Mouse (Mus musculus): ENCODE results near the gene Grik5.

The Grik5 gene

DNA sequence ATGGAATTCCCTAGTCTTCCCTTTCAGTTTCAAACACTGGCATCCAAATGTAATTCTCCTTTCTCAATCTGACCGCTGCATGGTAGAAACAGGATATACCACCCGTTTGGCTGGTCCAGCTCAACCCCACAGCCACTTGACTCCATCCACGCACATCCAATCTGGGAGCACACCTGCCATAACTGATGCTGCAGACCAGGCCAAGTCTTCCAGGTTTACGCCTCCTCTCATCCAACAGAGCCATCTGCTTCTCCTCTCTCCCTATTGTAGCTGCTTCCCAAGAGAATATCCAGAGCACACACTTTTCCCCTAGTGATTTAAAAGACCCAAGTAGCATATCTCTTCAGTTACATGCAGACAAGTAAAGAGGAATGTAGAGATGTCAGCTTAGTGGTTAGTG lies 37.4 kb downstream of the Grik5 start:
- no peak for DNase-seq (ENCODE audit: low read depth in 1 of 2, low spot score in 2 of 2)

DNA sequence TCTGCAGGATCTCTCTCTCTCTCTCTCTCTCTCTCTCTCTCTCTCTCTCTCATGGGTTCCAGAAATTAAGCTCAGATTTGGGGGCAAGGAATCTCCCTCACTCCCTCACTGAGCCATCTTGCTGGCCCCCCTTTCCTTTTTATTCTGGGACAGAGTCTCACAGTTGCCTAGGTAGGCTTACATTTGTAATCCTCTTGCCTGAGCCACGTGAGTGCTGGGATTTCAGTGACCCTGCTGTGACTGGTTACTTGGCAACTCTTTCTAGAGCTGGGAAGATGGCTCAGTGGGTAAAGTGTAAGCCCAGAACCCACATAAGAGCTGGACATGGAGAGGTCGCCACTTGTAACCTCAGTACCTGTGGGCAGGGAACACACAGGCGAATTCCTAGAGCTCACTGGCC lies 40.6 kb downstream of the Grik5 start:
- no peak for DNase-seq (ENCODE audit: low read depth in 1 of 2, low spot score in 2 of 2)

DNA sequence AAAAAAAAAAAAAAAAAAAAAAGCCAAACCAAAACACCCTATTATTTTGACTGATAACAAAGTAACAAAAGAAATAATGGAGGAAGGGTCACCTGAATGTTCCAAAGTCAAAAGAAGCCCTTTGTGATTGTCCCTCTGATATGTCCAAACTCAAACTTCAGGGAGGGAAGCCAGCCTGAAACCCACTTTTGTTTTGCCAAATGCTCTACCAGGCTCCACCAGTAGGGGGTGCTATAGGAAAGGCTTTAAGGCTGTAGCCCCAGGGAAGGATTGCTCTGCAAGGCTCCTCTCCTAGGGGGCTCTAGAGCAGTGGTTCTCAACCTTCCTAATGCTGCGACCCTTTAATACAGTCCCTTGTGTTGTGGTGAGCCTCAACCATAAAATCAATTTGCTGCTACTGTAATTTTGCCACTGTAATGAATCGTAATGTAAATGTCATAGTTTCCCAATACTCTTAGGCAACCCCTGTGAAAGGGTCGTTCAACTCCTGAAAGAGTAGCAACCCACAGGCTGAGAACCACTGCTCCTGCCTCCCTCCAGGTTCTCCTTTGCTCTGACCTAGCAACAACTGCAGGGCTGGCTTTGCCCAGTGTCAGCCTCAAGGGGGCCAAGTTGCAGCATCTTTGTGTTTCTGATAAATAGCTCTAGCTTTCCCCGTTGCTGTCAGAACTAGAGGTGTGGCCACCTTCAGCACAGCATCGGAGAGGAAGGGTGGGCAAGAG lies 42.0 kb downstream of the Grik5 start:
- DNase-seq (ENCODE audit: low read depth in 1 of 2, low spot score in 2 of 2): peak in 1 of 2 experiments; percentile 46

DNA sequence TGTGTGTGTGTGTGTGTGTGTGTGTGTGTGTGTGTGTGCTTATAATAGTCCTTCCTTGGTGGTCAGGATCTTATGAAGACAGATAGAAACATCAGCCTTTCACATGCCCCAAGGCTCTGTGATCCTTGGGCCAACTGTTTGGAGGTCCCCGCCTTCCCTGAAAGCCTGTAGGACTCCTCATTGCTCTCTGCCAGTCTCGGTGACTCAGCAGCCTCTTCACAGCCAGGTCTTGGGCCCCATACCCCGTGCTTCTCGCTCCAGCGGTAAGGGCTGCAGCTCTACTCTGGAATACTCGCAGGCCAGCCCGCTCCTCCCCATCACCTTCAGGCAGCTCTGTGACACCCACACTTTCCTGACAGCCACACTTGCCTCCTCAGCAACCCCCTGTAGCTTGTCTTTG lies 45.7 kb downstream of the Grik5 start:
- DNase-seq (ENCODE audit: low read depth in 1 of 2, low spot score in 2 of 2): no peak

DNA sequence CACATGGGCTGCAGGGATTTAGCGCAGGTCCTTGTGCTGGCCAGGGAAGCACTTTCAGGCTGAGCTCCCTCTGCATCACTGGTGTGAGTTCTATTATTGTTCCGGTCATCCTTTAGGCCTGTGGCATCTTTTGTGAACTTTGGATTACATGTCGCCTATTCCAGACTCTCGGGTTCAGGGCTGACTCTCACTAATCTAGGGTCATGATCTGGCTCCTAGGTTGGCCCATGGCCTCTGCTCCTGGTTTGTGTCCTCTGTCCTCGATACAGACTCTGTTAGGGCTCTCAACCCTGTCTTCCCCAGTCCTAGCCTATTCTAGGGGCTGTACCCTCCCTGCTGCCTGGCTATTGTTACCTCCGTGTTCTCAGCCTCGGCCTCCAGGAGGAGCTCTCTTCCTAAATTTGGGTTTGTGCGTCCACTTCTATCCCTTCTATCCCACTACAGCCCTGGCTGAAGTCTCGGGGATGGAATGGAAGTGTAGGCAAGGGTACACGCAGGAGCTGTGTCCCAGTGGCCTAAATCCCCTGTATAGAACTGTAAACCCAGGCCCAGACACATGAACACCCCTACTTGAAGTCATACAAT lies 46.2 kb downstream of the Grik5 start:
- DNase-seq (ENCODE audit: low read depth in 1 of 2, low spot score in 2 of 2): no peak

DNA sequence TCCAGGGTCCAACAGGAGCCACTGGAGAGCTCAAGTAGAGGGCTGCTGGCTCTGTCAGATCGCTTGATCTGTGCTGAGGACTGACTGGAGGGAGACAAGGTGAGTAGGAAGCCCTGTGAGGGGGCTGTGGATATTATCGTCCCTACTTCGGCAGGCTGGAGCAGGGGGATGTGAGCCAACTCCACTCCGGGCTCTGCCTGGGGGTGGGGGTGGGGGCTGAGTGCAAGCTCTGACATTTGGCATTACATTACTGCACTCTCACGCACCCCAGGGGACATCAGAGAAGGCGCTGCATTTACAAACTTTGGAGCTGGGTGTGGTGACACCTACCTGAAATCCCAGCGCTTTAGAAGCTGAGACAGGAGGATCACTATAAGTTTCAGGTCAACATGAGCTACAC lies 60.6 kb downstream of the Grik5 start:
- DNase-seq (ENCODE audit: low read depth in 1 of 2, low spot score in 2 of 2): no peak

DNA sequence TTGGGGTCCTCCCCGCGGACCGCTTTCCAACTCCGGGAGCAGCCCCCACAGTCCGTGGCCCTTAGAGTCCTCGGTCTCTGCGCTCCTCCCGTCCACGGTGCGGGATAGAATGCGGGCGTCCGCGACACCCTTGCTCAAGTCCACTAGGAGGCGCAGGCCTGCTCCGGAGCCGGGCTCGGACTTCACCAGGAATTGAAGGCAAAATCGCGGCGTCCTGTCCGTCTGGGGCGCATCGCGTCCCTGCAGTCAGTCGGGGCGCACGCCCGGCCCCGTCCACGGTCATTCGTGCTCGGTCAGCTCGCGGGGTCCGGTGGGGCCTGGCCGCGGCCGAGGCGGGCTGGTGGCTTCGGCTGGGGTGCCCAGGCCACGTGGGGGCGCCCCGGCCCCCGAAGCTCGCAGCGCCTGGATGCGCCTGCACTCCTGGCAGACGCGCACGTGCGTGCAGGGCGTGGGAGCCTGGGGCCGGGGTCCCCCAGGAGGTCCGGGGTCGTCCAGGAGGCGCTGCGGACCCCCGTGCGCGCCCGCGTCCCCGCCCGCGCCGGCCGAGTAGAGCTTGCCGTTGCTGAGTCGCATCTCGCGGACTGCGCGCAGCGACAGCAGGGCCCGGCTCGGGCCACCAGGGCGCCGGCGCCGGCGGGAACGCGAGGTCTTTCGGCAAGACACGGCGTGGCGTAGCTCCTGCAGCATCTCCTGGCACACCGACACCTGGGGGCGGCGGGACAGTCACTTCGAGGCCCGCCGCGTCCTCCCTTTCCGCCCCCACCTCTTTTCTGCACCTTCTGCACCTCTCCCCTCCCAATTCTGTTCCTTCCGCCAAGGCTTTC lies 61.8 kb downstream of the Grik5 start:
- peak in 1 of 2 experiments; percentile 46 for DNase-seq (ENCODE audit: low read depth in 1 of 2, low spot score in 2 of 2)

DNA sequence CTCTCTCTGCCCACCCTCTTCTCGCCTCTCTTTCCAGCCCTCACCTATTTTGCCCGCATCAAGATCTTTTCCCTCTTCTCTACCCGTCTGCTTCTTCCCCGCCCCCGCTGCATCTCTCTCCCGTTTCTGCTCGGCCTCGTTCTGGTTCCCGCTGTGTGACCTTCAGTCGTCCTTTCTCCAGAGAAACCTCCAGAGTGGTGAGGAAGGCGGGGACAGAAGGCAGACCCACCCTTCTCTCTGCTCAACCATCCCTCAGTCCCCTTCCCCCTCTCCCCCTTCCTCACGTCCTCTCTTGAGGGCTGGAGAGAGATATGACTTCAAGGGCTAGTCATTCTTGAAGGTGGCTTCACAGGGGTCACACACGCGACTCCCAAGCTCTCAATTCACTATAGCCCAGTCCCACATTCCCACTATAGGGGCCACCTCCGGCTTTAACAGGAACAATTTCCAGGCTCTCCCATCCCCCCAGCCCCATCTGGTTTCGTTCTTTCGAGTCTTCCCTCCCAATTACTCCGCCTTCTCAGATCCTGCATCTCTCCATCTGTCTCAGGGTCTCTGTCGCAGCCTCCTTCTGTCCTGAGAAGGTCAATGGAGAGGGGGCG lies 62.9 kb downstream of the Grik5 start:
- DNase-seq (ENCODE audit: low read depth in 1 of 2, low spot score in 2 of 2): no peak

DNA sequence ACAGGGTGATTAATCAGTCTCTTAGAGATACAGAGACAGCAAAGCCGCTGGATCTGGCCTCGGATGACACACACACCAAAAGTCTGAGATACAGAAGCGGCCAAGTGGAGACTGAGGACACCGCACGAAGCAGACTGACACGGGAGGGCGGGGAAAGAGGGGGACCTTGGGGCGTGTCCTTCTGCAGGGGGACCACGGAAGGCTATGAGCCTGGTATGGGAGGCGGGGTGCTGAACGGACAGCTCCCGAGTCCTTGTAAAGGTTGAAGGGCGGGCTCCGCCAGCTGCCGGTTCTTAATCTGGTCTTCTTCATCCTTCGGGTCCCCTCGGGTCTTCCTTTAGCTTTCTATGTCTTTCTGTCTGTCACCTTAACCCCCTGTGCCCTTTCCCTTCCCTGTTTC lies 63.5 kb downstream of the Grik5 start:
- DNase-seq (ENCODE audit: low read depth in 1 of 2, low spot score in 2 of 2): peak; percentile 37 to 43

DNA sequence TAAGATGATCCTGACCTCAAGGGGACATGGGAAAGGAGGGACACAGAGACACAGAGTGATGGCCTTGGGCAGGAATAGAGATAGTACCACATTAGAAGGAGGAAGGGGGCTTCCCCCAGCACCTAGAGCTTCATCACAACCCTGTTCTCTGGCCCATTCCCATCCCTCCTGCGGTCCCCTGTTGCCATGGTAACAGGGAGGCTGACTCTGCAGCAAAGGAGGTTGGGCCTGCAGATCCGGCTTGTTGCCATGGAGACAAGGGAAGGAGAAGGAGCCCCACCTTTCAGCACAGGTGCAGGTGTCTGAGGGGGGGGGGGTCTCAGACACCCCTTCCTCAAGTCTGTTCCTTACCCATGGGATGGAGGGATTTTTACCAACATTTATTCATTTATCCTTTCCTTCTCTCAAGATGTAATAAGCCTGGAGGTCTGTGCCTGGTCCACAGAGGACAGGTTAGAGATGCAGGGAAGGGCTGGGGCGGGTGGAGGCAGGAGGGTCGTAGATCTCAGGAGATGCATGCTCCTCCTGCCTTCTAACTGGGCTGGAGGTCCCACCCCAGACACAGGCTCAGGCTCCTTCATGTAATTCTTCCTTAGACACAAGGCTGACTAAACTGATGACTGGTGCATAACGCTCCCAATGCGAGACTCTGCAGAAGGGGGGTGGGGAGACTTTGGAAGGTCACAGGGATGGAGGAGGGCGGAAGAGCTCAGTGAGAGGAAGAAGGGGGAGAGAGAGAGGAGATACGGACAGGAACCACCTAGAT lies 64.4 kb downstream of the Grik5 start:
- DNase-seq (ENCODE audit: low read depth in 1 of 2, low spot score in 2 of 2): no peak

DNA sequence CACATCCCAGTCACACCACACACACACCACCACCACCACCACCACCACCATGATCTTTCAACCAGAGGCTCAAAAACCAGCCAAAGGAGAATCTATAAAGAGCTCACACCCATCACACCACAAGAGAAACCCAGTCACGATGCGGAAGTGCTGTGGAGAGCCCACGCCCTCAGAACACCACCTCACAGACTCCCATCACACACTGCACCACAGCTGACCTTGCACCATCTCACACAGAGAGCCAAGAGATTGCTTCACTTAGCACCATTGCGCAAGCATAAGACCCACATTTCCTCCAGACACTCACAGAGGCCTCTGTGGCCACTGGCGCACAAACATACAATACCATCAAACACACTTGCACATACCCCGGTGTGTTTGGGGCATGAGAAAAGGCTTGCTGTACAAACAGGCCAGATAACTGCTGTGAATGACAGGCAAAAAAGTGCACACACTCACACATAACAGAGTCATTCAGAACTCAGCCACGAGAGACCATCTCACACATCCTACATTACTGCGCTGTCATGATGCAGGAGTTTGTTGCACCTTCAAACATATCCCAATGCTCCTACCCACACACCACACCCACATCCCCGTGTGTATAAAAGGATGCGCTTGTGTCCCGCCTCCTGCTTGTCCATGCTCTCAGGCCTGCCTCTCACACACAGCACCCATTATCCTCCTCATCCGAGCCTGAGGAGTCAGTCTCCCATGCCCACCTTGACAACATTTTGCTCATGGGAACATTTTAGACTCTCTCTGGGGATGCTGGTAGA lies 65.4 kb downstream of the Grik5 start:
- DNase-seq (ENCODE audit: low read depth in 1 of 2, low spot score in 2 of 2): peak; percentile 83 to 85

DNA sequence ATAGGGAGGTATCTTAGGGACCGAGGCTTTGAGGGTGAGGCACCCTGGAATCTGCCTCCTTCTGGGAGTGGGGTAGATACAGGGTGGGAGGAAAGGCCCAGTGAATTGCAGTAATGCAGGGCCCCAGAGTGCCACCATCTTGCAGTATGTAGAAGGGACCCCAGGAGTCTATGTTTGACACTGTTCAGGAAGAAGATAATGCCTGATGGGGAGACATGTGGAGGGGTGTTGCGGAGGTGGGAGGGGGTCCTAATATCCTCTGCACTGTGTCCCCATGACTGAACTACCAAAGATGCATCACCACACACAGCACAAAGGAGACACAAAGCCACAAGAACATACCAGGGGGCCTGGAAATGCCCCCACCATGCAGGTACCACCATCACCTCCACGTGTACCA lies 66.0 kb downstream of the Grik5 start:
- DNase-seq (ENCODE audit: low read depth in 1 of 2, low spot score in 2 of 2): no peak

DNA sequence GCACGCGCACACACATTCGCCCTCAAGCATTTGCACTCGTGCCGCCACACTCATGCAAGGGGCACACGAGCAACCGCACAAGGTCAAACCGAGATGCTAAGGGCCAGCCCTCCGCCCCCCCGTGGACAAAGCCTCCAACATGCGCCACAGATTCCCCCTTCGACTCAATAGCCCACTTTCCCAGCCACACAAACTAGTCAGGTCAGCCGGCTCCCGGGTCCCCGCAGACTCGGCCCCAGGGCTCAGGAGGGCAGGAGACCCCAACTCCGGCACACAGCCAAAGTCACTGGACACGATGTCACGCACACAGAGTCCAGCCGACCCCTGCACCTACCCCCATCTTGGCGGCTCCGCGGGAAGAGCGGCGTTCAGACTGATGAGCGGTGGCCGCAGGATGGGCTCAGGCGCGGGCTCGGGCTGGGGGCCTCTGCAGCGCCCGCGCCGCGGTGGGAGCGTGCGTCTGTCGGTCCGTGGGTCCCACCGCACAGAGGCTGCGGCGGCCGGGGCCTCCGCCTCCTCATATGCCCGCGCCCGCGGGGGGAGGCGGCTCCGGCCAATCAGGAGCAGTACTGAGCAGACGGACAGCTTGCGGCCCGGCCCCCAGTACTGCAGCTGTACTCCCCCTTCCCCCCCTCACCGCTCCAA lies 66.6 kb downstream of the Grik5 start, which contains the start of gene Atp1a3:
Gene Atp1a3, minus strand, starts transcription at position 538 of the 645 bp plus-strand sequence.
- no peak for DNase-seq (ENCODE audit: low read depth in 1 of 2, low spot score in 2 of 2)

DNA sequence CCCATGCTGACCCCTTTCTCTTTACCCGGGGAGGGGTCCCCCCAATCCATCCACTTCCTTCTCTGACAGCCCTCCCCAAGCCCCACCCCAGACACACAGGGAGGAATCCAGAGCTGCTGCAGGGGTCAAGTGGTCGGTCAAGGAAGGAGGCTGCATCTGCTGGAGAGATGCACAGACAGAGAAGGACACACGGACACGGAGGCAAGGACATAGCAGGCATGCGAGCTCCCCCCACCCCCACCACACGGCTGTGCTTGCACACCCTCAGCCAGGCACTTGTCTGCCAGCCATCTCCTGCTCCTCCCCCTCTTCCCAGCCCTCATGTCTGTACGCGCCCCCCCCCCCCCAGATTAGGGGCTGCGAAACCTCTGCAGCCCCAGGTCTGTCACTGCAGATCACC lies 67.3 kb downstream of the Grik5 start:
- no peak for DNase-seq (ENCODE audit: low read depth in 1 of 2, low spot score in 2 of 2)

DNA sequence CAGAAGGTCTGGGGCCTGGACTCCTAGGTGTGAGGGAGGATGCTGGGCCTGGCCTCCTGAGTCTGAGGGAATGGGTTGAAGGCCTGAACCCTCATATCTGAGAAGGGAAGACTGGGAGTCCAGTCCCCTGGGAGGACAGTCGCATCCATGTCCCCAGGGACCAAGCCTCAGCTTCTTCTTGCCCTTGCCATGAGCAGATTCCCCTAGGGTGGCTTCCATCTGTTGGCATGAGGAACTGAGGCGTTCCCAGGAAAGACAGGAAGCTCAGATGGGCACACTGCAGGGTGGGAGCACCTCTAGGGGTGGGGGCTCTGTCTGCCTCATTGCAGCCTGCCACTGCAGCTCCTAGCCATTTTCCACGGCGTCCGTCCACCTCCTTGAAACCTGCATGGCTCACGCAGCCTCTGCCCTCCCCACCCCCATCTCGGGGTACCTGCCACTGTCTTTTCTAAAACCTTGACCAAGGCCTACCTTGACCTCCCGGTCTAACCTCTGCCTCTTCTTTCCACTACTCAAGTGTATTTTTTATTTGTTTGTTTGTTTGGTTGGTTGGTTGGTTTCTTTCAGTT lies 68.2 kb downstream of the Grik5 start:
- no peak for DNase-seq (ENCODE audit: low read depth in 1 of 2, low spot score in 2 of 2)

DNA sequence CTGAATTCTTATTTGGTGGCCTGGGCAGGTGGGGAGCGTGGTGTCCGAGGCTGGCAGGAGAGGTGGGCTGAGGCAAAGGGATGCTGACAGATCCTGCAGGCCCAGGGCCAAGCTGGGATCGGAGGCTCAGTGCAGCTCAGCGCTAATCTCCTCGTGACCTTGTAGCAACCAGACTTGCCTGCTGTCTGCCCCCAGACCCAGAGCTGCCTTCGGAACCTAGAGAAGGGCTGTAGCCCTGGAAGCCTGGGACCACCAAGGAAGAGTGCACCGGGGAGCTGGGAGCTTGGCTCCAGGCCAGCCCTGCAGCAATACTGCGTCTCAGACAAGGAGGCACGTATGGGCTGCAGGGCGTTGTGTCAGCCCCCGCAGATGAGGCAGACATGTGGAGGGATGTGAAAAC lies 68.9 kb downstream of the Grik5 start:
- no peak for DNase-seq (ENCODE audit: low read depth in 1 of 2, low spot score in 2 of 2)

DNA sequence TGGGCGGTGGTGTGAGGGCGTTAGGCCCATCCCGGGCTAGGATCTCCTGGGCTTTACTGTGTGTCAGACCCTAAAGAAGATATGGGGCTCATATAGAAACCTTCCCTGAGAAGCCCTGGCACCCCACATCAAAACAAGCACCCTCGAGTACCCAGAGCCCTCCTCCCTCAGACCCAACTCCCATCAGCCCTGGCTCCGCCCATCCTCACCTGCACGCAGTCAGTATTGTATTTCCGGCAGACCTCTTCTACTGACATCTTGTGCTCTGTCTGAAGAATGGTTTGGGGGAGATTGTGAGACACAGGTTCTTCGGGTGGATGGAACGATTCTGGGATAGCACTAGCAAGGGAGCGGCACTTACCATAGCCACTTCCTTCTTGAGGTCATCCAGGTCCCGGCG lies 71.4 kb downstream of the Grik5 start:
- DNase-seq (ENCODE audit: low read depth in 1 of 2, low spot score in 2 of 2): no peak

DNA sequence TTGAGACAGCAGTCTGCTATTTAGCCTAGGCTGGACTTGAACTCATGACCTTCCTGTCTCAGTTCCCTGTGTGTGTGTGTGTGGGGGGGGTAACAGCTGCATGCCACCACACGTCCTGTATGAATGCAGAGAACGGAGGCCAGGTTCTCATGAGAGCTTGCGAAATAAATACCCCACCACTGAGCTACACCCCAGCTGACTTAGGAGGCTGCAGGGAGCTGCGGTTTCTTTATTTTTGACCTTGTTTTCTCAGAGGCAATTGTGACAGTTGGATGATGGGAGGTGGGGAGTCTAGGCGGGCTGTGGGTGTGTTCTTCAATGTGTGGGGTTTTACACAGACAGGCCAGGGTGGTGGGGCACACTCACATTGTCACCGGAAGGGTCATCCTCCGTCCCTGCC lies 71.9 kb downstream of the Grik5 start:
- peak in 1 of 2 experiments; percentile 56 for DNase-seq (ENCODE audit: low read depth in 1 of 2, low spot score in 2 of 2)

DNA sequence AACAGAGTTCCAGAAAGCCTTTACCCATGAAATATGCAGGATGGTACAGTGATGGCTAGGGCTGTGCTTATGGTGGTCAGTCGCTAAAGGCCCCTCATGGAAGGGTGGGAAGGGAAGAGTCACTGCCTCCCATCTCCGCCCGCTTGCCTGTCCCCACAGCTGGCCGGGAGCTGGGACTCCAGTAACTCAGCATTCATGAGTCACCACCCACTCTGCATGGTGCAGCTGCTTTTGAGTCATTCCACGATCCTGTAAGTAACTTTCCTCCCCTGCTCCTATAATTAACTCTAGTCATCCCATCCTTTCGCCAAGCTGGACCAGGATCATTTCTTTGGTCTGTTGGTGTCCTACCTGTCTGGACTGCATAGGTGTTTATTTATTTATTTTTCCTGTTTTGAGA lies 79.1 kb downstream of the Grik5 start:
- no peak for DNase-seq (ENCODE audit: low read depth in 1 of 2, low spot score in 2 of 2)
